Mouse (Mus musculus) kidney, postnatal 36 days (tissue): Measurements from ENCODE around the gene Ccdc110.

Experiments used
- DNase-seq, 2 experiments: peaks; one replicate each; pipeline ENCODE4 v3.0.0; 2021 to 2022; ENCODE audit warnings: mixed read lengths in 2 of 2

Gene Ccdc110

GRCm38 (mm10) chr8:45986665-45987064 is 52.2 kb downstream of the Ccdc110 start:
- peak in 1 of 2 experiments; percentile 12 for DNase-seq

- DNase-seq: no peak
These were observed 53.8 kb downstream of the Ccdc110 start for GRCm38 (mm10) chr8:45988189-45988588.

GRCm38 (mm10) chr8:45990631-45991310 is 56.4 kb downstream of the Ccdc110 start:
- DNase-seq: no peak
